Mouse (Mus musculus) adrenal gland, adult (tissue): ENCODE results near the gene Slc7a6os.
"Not testable (repeated sequence)": the region's sequence is repeated elsewhere in the genome, so short reads cannot be mapped to it uniquely, and the experiment has no call there.

Experiments used
- DNase-seq, 2 experiments: peaks; one replicate each; pipeline ENCODE4 v3.0.0; 2022 to 2023; ENCODE audit warnings: low spot score in 1 of 2; ENCODE audit not compliant: inconsistent age in 2 of 2

Gene Slc7a6os

DNA sequence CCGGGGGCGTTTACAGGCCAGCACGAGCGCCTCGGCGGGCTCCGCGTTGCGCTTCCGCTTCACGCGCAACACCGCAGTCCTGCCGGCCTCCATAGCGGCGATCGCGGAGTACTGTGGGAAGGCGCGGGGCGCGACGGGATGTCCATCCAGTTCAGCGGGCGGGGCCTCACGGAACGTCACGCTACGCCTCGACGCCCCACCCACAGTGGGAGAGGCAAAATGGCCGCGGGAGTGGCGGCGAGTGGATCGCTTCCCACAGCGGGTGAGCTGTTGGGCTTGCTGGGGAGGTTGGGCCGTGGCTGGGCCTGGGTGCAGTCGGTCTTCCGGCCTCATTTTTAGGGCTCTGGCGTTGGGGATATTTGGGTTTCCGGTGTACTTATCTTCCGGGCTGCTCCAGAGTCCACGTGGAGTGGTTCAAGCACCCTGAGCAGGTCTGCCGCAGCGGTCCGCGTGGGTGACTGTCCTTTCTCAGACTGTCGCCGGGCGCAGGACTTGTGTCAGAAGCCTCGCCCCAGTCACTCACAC, at the start of gene Slc7a6os, which contains the start of gene Prmt7:
Slc7a6os (minus strand) TSS at position 115 of the 525 bp plus-strand sequence.
Prmt7 (plus strand) TSS at position 116 of the 525 bp plus-strand sequence.
- peak; percentile 96 to 99 for DNase-seq

DNA sequence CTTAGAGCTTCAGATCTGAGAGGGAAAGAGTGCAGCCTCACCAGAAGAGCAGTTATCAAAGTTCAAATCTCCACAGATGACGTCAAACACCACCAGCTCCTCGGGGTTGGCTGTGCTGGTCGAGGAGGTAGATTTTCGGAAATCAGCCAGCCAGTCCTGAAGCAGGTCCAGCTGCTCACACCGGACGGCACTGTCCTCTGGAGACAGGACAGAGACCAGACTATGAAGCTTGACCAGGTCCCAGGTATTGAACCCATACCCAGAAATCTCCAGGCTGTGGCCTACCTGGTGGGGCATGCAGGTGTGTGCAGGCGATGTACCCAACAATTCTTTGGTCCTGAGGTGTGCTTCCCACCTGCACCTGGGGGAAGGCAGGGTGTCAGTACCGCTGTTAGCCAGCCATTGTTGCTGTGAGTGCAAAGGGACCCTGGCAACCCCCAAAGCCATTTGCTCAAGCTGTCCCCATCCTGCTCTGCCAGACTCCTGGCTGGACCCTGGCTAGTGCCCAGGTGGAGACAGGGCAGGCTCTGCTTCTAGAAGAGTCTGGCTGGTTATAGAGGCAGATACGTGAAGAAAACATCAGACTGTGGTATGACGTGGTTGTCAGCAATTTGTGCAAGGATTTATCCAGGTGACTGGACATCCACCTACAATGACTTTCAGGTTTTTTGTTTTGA, 49.0 kb upstream of the Slc7a6os start:
- DNase-seq, result no peak

DNA sequence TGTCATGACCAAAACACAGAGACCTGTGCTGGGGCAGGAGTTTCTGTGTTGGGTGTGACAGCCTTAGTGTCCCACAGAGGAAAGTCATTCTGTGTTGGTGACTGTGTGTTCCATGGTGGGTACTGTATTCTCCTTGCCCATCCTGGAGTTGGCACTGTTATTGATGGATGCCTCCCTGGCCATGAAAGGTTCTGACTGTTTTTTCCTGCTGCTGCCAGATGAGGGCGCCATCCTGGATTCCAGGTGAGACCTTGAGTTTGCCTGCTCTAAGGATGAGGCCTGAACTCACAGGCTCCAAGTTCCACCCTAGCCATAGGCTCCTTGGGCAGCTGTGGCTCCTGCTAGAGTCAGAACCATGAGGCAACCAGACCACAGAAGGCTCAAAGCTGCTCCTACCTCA, 47.4 kb upstream of the Slc7a6os start:
- peak; percentile 18 to 54 for DNase-seq

DNA sequence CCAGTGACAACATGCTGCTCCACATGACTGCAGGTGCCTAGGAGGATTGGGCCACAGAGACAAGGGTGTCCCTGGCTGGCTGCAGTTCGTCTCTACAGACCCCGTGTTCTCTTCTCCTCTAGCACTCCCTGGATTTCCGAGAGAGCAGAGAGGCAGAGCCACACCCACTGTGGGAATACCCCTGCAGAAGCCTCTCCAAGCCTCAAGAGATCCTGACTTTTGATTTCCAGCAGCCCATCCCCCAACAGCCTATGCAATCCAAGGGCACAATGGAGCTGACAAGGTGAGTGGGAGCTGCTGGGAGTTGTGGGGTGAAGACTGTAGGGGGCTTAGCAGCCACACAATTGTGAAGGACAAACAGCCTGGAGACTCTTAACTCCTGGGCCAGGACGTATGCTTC, 39.5 kb upstream of the Slc7a6os start:
- no peak for DNase-seq

DNA sequence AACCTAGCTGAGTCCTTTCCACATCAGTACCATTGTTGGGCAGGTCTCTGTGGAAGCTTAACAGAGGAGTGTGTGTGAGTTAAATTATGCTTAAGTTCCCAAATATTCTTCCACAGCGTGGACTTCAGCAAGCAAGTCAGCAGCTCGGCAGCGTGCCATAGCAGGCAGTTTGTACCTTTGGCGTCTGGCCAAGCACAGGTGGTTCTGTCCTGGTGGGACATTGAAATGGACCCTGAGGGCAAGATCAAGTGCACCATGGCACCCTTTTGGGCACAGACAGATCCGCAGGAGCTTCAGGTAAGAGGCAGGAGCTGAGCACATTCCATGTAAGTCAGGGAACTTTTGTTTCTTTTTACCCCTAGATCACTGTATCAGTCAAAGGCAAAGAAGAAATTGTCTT, 26.4 kb upstream of the Slc7a6os start:
- no peak for DNase-seq

DNA sequence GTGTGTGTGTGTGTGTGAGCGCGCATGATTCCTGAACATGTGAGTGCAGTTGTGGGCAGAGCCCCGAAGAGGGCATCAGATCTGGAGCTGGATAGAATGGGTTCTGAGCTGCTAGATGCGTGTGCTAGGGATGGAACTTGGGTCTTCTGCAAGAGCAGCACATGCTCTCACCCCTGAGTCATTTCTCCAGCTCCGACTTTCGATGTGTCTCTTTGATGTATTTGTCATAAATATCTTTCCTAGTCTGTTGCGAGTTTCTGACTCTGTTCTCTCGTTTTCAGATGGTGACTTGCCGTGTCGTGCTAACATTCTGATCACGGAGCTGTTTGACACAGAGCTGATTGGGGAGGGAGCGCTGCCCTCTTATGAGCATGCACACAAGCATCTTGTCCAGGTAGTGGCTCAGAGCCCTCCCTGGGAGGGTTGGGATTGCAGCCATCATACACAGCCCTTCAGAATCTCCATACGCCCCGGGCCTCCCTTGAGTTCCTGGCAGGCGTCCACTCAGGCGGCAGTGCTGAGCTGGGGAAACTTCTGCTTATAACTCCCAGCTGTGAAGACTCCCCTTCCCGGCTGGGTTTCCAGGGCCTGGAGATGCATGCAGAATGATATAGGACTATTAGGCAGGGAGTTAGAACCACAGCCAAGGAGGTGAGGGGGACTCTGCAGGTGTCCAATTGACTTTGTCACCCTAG, 24.0 kb upstream of the Slc7a6os start:
- peak in 1 of 2 experiments; percentile 16 for DNase-seq

DNA sequence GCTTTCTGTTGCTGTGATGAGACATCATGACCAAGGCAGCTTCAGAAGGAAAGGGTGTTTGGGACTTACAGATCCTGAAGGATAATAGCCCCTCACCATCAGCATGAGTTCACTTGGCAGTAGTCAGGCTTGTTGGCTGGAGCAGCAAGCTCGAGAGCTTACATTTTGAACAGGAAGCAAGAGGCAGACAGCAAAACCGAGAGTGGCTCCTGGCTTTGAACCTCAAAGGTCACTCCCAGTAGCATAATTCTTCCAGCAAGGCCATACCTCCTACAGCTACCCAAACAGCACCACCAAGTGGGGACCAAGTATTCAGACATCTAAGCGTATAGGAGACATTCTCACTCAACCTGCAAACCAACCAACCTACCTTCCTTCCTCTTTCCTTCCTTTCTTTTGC, 22.0 kb upstream of the Slc7a6os start:
- peak in 1 of 2 experiments; percentile 61 for DNase-seq

DNA sequence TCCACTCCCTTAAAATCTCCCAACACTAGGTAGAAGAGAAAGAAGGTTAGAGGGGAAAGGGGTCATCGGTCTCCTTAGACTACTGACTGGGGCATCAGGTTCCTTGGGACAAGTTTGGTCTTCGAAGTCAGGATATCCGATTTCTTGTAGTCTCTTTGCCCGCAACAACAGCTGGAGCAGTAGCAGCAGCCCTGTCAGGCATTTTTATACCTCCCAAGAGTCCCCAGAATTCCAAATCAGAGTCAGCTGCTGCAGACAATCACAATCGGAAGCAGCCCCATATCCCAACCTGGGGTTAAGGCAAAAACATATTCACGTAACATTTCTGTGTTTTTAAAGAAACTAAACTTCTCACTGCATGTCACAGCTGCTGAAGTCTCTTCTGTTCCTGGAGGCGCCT, 20.8 kb upstream of the Slc7a6os start:
- DNase-seq, result peak in 1 of 2 experiments; percentile 14

DNA sequence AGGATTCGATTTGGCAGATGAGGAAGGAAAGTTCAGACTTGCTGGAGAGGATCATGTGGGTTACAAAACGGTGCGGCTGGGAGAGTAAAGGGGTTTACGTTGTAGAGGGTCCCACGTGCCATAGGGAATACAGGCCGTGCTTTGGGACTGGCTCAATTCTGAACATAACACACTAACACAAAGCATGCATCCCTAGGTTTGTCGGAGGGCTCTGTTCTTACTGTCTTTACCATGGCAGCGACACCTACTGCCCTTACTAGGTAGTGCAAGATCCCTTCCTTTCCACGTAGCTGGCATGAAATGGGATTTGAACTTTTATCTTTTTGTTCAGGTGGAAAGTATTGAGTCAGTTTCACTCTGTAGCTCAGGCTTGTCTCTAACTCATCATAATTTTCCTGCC, 15.9 kb upstream of the Slc7a6os start:
- peak; percentile 35 to 82 for DNase-seq

DNA sequence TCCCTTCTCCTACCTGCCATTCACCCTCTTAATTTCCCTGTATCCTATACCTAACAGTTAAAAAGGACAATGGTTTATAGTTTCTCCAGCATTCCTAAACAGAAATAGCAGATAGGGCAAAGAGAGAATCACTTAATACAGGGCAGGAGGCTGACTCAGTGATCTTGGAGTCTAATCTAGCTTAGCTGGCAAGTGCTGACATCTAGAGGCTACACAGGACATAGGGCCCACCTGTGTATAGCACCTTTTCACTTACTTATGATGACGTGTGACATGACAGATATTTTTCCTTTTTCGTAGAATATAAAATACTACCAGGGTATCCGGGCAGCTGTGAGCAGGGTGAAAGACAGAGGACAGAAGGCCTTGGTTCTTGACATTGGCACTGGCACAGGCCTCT, 8.9 kb upstream of the Slc7a6os start:
- DNase-seq, result peak in 1 of 2 experiments; percentile 26

DNA sequence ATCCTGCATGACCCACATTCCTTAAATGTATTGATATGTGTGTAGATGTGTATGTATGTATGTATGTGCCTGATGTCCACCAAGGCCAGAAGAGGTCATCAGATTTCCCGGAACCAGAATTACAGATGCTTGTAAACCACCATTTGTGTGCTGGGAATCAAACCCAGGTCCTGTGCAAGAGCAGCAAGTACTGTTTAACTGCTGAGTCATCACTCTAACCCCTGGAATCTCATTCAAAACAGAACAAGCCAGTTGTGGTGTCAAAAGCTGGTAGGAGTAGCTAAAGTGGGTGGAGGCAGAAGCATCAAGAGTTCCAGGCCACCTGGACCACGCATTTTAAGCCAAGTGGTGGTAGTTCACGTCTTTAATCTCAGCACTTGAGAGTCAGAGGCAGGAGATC, 3.2 kb upstream of the Slc7a6os start:
- DNase-seq, result no peak

DNA sequence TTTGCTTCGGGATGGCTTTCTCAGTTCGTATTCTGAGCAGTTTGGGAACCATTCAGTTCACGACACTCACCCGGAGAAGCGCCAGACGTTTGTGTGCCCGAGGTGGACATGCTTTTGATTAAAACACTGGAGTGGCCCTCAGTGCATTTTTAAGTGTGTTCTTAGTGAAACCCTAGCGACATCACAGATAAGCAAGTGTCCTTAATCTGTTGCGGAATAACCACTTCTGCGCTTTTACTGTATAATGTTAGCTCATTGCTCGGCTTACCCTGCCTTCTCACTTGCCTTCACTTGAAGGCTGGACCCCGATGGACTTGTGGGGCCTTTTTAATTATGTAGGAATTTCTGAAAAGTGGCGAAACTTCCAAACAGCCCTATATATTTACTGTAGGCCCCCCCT, 686 bp upstream of the Slc7a6os start:
- no peak for DNase-seq

DNA sequence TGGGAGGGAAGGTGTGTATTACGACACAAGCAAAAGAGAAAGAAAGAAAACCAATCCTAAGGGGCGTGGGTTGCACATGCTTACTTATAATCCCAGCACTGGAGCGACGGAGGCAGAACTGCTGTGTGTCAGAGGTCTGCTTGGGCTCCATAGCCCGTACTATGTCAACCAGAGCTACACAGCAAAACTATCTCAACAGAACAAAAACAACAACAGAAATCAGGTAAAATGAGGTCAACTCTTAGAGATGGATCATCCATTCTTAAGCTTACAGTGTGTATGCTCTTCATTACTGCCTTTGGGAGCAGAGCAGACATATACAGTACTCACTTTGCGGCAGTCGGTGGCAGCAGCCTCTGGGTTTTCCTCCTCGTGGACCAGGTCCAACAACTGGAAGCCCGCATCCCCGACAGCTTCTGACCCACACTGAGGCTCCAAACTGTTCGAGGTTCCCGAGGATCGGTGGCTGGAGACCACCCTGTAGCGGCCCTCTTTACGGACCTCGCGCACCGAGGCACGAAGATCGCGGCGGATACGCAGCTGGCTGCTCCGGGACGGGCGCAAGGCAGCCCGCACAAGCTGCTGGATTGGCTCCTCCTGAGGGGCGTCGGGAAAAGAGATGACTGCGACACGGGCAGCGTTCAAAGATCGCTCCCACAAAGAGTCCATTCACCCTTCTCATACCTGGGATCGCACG, 552 bp downstream of the Slc7a6os start:
- DNase-seq, result no peak

DNA sequence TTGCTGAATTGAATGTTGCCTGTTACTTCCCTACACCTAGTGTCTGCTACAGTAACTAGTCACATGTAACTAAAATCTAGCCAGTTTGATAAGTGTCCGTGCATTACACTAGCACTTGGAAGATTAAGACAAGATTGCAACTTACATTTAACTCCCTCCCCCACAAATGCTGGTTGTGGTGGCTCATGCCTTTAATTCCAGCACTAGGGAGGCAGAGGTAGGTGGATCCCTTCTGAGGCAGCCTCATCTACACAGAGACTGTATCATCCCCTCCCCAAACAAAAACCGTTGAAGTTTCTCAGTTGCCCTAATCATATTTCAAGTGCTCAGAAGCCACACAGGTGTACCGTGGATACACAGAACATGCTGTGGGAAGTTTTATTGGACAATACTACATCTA, 11.1 kb downstream of the Slc7a6os start:
- not testable (repeated sequence) for DNase-seq

DNA sequence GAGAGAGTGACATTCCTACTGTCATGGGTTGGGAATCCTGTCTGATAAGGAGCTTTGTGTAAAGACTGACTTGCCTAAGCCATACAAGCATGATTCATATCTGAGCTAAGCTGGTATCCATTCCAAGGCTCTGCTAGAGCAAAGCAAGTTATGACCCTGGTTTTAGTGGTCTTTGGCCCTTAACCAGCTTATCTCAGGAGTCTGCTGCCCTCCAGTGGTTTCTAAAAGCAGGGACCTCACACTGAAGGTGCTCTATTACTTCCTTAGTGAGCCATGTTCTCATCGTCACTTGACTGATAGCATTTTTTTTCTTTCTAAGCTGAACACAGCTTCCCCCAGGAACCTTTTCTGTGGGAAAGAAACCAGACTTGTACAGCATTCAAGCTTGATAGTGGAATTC, 12.0 kb downstream of the Slc7a6os start:
- DNase-seq, result peak; percentile 62 to 86

DNA sequence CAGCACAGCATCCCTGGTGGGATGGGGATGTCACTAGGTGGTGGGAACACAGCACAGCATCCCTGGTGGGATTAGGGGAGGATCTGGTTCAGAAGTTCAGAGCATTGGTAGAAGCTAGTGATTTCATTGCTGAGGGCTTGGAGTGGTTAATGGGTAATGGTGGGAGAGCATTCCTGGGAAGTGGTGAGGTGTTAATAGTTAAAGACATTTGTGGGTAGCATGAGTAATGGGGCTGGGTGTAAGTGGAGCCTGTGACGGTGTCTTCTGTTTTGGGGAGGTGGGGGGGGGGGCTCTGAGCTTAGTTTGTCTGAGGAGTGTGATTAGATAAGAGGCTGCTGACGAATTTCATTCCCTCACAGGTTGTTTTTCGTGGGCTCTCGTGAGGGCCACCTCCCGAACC, 16.7 kb downstream of the Slc7a6os start:
- no peak for DNase-seq

DNA sequence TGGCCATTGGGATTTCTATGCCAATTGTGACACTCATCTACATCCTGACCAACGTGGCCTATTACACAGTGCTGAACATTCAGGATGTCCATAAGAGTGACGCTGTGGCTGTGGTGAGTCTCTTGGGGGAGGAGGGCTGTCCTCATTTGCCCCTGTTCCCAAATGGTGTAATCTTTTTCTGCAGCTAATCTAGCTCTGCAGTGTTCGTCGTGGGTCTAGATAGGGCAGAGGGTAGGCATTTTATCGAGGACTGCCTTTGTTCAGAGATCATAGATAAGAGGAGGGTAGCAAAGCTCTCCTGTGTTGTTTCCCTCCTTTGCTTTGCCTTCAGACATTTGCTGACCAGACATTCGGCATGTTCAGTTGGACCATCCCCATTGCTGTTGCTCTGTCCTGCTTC, 17.6 kb downstream of the Slc7a6os start:
- DNase-seq, result no peak

DNA sequence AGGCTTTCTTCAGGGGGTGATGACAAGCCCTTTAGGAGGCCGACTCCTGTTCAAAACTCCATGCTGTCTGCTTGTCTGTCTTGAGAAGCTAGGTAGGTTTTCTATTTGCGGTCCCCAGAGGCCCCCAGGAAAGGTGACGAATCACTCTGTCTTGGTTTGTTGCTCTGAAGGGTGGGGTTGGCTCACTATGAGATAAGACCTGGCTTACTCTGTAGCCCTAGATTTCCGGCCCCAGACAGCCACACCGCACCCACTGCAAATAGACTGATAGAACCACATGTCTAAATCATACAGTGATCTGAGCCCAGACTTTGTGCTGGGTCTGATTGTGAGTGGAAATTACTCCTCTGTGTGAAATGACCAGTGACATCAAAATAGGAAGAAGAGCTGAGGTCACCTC, 19.1 kb downstream of the Slc7a6os start:
- DNase-seq, result no peak

DNA sequence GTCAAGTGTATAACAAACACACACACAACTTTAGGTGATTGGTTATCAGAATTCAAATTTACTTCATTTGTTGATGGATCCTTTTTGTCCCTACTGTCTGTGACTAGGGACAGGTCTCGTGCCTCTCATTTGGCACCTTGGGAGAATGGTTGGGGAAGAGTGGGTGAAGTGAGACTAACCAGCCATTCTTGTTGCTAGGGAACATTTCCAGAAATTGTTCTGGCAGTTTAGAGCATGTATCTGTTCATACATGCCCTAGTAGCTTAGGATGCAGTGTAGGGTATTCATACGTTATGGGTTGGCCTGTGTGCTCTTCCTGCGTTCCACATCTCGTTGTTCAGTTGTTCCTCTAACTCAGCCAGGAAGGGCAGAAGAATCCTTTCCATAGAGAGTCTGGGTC, 21.6 kb downstream of the Slc7a6os start:
- DNase-seq, result no peak

DNA sequence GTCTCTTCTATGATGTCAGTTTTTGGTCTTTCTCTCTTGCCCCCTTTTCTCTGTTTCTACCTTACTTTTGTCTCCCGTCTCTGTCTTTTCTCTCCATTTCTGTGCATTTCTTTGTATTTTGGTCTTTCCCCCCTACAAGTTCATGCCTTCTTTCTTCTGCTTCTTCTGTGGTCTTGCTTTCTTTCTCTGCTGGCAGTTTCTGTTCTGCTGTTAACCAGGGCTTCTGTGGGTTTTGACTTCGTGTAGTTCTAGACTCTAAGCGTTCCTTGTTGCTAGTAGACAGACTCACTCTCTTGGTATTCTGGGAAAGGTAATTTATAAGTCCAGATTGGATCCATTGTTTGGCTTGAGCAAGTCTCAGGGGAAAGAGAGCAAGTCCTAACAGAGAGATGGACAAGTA, 24.3 kb downstream of the Slc7a6os start:
- DNase-seq, result no peak

DNA sequence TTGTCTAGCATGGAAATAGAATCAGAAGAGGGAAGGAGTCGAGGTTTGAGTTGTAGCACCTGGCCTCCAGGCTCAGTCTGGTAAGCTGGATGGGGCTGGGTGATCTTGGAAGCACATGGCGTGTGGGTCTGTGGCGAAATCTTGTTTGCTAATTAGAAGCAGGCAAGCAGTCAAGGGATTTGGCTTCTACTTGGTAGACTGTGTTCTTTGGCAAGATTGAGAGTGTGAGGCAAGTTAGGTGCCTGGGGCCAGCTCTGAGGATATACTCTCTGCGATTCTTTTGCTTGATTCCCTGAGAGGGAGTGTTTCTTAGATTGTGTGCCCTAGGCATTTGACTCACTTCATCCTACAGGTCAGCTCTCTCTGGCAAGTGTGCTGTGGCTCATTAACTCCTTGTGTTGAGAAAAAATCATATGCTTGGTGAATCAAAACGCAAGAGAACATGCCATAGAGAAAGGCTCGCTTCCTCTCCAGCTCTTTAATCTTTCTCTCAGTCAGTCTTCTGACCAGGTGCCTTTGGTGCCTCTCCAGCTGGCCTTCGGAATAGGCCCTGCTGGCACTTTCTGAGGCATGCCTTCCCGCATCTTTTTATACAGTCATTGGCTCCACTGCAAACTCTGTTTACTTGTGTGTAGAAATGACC, 25.0 kb downstream of the Slc7a6os start:
- DNase-seq, result peak in 1 of 2 experiments; percentile 63
